Mouse (Mus musculus) left cerebral cortex, postnatal 14 days (tissue): ENCODE data around the gene Rpl37a. TPM values are rescaled to one million over a fixed set of nuclear protein-coding genes. Genes with fewer than 3 reads are reported as not detected.
A peak's percentile ranks its signal among the peaks of the same experiment; 100 is the strongest.

ENCODE experiments used
- DNase-seq, 2 experiments: peaks; one replicate each; pipeline ENCODE4 v3.0.0; 2021 to 2022; ENCODE audit warnings: low spot score in 2 of 2, mixed read lengths in 1 of 2
- intact Hi-C: fragments of 180-260 bp; cut with DNase I; formaldehyde crosslinking; loops from one replicate; pipeline ENCODE4 v1.15.1; 2025
- total RNA-seq, 2 experiments: library from RNA; stranded (reverse); gene quantifications; 2 replicates each; pipeline ENCODE4 v1.2.3; 2021

Rpl37a gene
- total RNA-seq, 2 experiments from 2014 or later = 499 to 507 TPM

DNA sequence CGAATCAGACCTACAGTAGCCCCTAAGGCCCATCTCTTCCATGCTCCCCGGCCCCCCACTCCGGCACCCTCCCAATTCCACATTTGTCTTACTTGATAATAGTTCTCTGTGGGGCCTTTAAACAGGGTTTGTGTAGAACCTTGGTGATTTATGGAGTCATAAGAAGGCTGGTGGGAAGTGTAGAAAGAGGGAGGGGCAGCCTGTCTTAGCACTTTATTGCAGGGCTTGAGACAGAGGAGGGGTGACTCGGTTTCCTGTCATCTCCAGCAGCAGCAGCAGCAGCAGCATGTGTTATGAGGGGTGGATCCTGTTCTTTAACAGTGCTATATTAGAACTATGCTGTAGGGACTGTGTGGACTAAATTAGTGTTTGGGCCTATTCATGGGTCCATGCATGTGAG is 17.7 kb downstream of the Rpl37a start:
- intact Hi-C loops = no loop called here
- DNase-seq = no peak

DNA sequence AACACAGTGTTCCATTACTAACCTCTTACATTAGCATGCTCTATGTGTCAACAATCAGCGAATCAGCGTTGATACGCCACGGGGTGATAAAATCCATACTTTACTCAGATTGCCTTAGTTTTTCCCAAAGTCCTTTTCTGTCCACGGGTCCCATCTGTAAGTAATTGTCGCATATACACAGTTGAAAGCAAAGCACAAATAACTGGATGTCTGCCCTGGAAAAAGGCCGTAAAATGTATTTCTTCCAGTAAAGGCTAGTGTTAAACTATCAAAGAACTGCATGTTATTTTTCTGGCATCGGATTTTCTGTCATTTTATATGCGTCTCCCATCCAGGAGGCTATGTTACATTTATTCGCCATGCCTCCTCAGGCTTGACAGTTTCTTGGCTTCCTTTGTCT is 19.0 kb downstream of the Rpl37a start:
- DNase-seq = no peak
- intact Hi-C loops = no loop called here

DNA sequence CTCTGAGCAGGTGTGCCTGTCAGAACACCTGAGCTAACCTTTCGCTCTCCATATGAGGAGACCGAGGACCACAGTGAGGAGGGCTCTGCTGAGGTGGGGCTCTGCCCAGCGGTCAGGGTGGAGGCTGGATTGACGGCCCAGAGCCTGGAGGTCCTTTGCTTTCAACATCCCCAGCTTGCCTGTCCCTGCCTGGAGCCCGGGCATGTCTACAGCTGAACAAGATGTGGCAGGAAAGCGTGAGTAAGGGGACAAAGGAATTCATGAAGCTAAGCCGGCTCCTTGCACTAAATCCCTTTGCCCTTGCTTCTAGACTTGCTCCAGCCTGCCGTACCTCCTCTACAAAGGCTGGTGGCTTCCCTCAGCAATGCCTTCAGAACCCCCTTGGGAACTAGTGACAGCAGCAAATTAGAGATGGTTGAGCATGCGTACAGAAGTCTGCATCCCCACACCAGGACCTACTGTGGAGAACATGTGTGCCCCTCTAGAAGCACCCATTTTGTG is 22.2 kb downstream of the Rpl37a start:
- intact Hi-C loops = no loop called here
- no peak for DNase-seq

DNA sequence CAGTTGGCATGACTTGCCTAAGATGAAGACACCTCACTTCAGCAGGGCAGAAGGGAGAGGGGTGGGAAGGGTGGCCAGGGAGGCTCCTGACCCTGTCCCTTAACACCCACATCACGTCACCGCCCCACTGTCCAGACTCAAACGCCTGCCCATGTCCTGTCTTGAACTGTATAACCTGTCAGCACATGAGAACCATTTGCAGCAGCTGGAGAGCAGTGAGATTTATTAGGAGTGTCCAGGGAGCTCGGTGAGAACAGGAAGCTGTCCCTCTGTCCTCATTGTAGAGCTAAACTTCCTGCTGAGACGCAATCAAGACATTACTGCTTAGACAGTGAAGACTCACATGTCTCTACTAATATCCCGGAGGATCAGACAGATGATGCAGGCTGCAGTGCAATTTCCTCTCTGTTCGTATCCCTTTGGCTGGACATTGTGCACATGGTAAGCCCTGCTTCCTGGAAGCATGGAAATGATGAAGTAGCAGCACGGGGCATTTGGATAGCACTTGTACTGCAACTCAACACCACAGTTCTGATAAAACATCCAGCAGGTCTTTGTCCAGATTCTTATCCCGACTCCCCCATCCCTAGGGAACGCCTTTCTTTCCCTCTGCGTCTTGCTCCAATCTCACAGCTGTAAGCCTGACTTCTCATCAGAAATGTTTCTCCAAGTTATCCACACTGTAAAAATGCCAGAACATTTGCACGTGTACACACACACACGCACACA is 25.5 kb downstream of the Rpl37a start:
- no peak for DNase-seq
- intact Hi-C loops = no loop called here

DNA sequence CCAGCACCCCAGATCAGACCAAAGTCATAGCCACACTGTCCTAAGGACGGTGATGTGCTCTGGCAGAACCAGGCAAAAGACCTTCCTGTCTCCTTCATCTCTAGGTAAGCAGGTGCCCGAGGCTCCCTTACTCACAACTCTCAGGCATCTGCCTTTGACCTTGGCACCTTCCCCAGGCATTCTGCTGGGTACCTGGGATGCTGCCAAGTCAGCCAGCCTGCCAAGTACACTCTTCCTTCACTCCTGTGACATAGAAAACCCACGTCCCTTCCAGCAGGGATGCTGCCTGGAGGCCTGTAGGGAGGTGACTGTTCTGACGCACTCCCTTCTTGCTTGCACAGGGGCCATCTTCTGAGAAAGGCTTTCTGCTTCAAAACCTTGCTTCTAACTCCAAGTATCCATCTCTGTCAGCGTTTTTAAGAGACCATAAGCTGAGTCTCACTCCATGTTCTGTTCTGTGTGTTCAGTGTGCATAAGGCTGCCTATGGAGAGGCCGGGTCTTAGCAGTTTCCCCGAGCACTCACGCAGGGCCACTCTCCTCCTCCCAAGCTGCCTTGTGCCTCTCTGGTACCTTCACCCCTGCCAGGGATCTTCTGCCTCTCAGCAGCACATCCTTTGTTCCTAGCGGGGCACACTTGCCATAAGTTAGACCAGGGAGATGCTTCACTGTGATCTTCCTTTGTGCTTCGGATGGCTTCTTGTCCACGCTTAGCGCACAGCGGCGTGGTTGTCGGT is 28.0 kb downstream of the Rpl37a start:
- peak in 1 of 2 experiments; percentile 23 for DNase-seq
- intact Hi-C loops = no loop called here

DNA sequence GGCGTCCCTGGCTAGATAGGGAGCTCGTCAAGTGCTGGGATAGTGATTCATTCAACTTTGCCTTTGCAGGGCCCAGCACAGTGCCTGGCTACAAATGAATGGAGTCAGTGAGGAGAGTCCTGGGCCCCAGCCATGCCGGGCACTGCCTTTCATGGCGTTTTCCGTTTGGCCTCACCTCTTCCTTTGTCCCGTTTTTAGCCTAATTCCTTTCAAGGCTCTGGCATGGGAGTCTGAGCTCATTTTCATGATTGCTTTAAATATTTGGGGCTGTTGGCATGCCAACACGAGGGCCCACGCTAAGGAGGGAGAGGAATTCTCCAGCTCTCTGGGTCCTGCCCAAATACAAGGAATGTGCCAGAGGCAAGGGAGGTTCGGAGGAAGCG is 28.6 kb downstream of the Rpl37a start:
- intact Hi-C loops = no loop called here
- DNase-seq = peak; percentile 49 to 76

DNA sequence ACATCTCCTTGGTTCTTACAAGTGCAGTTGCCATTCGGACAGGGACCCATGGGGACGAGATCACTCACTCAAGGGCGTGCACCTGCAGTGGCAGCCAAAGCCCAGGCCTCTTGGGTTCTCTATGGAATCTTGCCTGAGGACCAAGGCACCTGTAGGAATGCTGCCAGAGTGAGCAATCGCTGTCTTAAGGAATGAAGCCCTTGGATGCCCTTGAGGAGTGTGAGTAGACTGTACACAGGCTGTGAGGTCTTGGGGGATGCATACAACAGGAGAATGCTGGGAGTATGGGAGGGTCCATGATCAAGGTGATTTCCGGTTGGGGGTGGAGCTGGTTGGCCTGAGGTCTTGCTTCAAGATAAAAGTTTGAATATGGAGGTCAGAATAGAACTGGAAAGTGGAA is 30.3 kb downstream of the Rpl37a start:
- no peak for DNase-seq
- intact Hi-C loops = no loop called here

DNA sequence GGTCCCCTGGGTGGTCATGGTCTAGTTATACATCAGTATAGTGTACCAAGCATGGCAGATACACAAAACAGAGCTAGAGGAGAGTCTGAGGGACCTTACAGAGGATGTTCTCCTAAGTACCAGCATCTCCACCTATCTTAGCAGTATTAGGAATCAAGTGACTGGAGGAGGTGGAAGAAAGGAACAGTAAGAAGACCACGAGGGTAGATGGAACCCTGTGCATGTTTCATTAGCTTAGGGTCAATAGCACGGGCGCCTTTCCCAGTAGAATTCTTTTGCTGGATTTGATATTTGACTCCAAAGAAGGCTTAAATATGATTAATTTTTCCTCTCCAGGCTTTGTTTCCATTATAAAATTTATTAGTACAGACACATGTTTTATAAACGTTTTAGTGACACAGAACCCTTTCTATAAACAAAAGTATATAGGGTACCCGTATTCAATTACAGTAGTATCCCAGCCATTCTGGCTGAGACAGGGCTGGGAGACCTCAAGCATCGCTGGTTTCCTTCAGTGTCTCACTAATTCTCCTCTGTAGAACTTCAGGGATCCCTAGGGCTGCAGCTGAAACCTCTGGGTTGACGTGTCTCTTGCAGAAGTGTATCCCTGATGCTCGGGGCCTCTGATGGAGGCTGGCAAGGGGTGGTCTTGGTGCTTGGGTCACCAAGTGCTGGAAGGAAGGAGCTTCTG is 33.9 kb downstream of the Rpl37a start:
- intact Hi-C loops = no loop called here
- DNase-seq = no peak

DNA sequence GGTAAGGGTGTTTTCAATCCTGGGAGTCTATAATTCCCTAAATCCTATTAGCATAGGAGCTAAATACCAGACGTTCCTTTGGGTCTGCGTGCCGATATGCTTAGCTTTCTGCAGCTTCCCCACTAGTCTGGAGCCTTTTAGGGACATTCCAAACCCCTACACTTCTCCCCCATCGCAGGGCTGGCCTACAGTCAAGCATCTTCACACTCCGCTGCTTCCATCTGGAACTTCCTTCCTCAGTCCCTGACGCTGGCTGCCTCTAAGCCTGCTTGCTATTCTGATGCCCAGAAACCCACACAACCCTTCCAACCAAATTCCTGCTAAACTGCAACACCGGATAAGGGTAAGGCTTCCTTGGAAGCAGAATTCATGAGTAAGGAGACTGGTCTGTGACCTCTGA is 35.3 kb downstream of the Rpl37a start:
- DNase-seq = peak; percentile 75 to 76
- intact Hi-C loops = no loop called here

DNA sequence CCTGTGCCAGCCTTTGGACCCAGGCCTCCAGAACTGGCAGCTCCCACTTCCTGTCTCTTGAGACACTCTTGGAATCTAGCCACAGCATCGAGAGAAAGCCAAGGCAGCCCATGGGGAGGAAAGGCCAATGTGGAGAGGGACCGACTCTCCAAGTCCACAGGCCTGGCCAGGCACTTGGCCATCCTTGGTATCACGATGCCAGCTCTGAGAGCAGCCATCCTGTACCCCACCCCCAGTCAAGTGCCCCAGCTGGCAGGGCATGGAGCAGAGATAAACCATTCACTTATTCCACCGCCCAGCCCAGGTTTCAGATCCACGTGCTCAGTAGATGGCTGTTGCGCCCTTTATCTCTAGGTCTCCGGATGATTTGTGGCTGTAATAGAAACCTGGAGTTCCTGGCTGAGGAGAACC is 40.3 kb downstream of the Rpl37a start:
- intact Hi-C loops = no loop called here
- DNase-seq = peak; percentile 29 to 43

DNA sequence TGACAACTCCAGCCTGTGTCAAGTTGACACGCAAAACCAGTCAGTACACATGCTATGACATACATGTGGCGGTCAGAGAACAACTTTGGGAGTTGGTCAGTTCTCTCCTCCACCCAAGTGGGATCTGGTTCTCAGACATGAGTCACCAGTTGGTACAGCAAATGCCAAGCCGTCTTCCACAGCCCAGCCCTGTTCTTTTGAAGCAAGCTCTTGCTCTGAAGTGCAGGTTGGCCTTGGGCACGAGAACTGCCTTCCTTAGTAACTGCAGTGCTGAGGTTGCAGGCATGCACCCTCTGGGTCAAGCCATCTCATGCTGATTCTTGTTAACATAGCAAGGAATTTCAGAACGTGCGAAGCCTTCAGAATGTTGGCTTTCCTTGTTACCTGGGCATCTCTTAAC is 42.1 kb downstream of the Rpl37a start:
- intact Hi-C loops = no loop called here
- no peak for DNase-seq

DNA sequence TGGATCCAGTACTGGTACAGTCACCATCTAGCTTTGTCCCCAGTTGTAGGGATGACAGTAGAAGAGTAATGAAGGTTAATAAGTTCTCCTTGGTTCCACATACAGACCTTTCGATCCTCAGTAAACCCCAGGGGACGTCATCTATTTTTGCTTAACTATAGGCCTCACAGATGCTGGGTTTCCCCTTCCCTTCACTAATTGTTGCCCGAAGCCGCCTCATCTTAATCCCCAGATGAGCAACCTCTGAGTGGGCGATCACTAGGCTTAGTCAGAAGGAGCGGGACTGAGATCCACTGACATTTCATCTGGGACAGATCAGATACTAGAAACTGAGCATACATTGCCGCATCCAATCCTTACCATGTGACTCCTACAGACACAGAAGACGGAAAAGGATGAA is 44.1 kb downstream of the Rpl37a start:
- no peak for DNase-seq
- intact Hi-C loops = no loop called here

DNA sequence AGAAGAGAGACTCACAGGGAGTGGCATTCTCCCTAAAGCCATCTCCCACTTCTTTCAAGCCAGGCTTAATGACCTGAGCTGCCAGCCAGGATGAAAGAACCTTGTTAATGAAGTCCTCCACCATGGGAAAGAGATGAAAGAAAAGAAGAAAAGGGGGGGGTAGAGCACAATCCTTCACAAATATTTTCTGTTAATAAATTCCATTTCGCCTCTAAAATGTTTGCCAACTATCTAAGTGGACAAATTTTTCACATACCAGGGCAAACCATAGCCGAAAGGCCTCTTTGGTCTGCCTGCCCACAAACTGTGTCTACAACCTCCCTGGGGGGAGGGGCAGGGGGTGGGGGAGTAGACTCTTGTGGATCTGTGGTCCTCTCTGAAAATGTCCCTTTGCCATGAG is 44.7 kb downstream of the Rpl37a start:
- DNase-seq = no peak
- intact Hi-C loops = no loop called here

DNA sequence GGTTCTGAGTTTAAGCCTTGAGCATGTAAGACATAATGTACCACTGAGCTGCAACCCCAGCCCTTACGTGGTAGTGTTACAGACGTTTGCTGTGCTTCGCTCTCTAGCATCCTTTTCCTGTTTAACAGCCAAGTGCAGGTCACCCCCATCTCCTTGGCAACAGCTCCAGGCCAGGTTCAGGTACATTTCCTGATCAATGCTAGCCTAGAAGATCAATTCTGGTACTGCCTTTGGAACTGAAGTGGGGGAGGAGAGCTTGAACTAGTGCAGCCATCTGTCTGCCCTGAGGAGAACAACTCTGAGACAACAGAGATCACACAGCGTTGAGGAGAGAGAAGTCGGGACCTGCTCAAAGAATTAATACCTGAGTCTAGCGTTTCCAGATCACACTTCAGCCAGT is 48.7 kb downstream of the Rpl37a start:
- no peak for DNase-seq
- intact Hi-C loops = no loop called here

Other genes starting within 250 kb of the Rpl37a start
- gene March4, start 174.4 kb upstream of the Rpl37a start, total RNA-seq = 10 to 100 TPM; 38.4 to 40.4 TPM
- gene Smarcal1, start 128.0 kb upstream of the Rpl37a start, total RNA-seq = 10 to 100 TPM; 51.9 to 54.1 TPM
- not detected for gene Ankar, start 10.7 kb upstream of the Rpl37a start, total RNA-seq
- 100 to 1,000 TPM; 102 to 116 TPM for gene Igfbp2, start 113.2 kb downstream of the Rpl37a start, total RNA-seq
- gene Igfbp5, start 163.6 kb downstream of the Rpl37a start, total RNA-seq = 10 to 100 TPM; 65.5 to 79.3 TPM